Comparison of ENCODE assay signal across 18 mouse cellular contexts in genomic region chr19:9143639-9144125, GRCm38 (mm10). TPM values are rescaled to one million over a fixed set of nuclear protein-coding genes. Genes with fewer than 3 reads are reported as not detected.
A peak's percentile ranks its signal among the peaks of the same experiment; 100 is the strongest.
DNase-seq lines count a peak whose midpoint lies in the region; ATAC-seq lines count a peak whose summit lies in the region.
"Had no signal": no experiment of that assay in that cellular context is flagged by ENCODE, and none has a peak within 500 bp of the region (broad histone marks: within the 10 kb centered on the region; RNA-seq: fewer than 3 reads in every experiment).

No protein-coding gene starts in this region.

- no peak overlapping the region for H3K4me2 ChIP-seq in hindbrain, embryonic 11.5 days (replicated peaks; ENCODE audit: low read depth, low read length)
- no peak overlapping the region for H3K4me2 ChIP-seq in embryonic facial prominence, embryonic 13.5 days
- H3K4me2 ChIP-seq in hindbrain, embryonic 14.5 days (replicated peaks), result no peak overlapping the region
- H3K4me2 ChIP-seq in neural tube, embryonic 13.5 days, result no peak overlapping the region

- no peak overlapping the region for H3K27ac ChIP-seq in hindbrain, embryonic 11.5 days (ENCODE audit: low read depth, low read length)
- no peak overlapping the region for H3K27ac ChIP-seq in hindbrain, embryonic 10.5 days
- 0 out of 2 replicates have a peak overlapping the region, but pooled peaks have one; percentile 1 for H3K27ac ChIP-seq in embryonic facial prominence, embryonic 13.5 days
- peak overlapping the region; percentile 74 for H3K27ac ChIP-seq in hindbrain, embryonic 14.5 days
- peak overlapping the region; percentile 52 for H3K27ac ChIP-seq in neural tube, embryonic 13.5 days (replicated peaks)
- H3K27ac ChIP-seq: kidney, postnatal 0 days had no signal

- ATAC-seq in hindbrain, embryonic 11.5 days (ENCODE audit: low FRiP score), result peak; percentile 38; the same call in 1 of the 2 replicates
- no peak for ATAC-seq in embryonic facial prominence, embryonic 13.5 days (ENCODE audit: insufficient number of reproducible peaks, insufficient read depth, low FRiP score, low TSS enrichment, low read depth)
- peak; percentile 83; the same call in 1 of the 2 replicates for ATAC-seq in hindbrain, embryonic 14.5 days (ENCODE audit: low FRiP score)
- ATAC-seq in neural tube, embryonic 13.5 days (ENCODE audit: low read depth), result peak; percentile 75
- ATAC-seq: Patski had no signal

- H3K4me3 ChIP-seq in hindbrain, embryonic 11.5 days (ENCODE audit: low read depth, low read length), result no peak overlapping the region
- H3K4me3 ChIP-seq in hindbrain, embryonic 10.5 days, result no peak overlapping the region
- H3K4me3 ChIP-seq in embryonic facial prominence, embryonic 13.5 days, result no peak overlapping the region
- H3K4me3 ChIP-seq in hindbrain, embryonic 14.5 days (replicated peaks; ENCODE audit: low read length), result no peak overlapping the region
- no peak overlapping the region for H3K4me3 ChIP-seq in neural tube, embryonic 13.5 days

- H3K36me3 ChIP-seq in hindbrain, embryonic 11.5 days (ENCODE audit: control insufficient read depth, insufficient read depth, low read length), result no peaks in the 10 kb centered on the region
- no peaks in the 10 kb centered on the region for H3K36me3 ChIP-seq in hindbrain, embryonic 10.5 days
- no peaks in the 10 kb centered on the region for H3K36me3 ChIP-seq in embryonic facial prominence, embryonic 13.5 days
- H3K36me3 ChIP-seq in hindbrain, embryonic 14.5 days (replicated peaks; ENCODE audit: control insufficient read depth, insufficient read depth), result no peaks in the 10 kb centered on the region
- H3K36me3 ChIP-seq in neural tube, embryonic 13.5 days, result no peaks in the 10 kb centered on the region

- H3K4me1 ChIP-seq in hindbrain, embryonic 11.5 days (replicated peaks; ENCODE audit: control insufficient read depth, insufficient read depth, low read length), result no peaks in the 10 kb centered on the region
- H3K4me1 ChIP-seq in hindbrain, embryonic 10.5 days (replicated peaks), result peaks cover 5% of the 10 kb centered on the region; the same call in 1 of the 2 replicates
- no peaks in the 10 kb centered on the region for H3K4me1 ChIP-seq in embryonic facial prominence, embryonic 13.5 days
- no peaks in the 10 kb centered on the region for H3K4me1 ChIP-seq in hindbrain, embryonic 14.5 days (replicated peaks; ENCODE audit: control insufficient read depth, insufficient read depth, low read length)
- no peaks in the 10 kb centered on the region for H3K4me1 ChIP-seq in neural tube, embryonic 13.5 days (replicated peaks)

- no peaks in the 10 kb centered on the region for H3K9me3 ChIP-seq in hindbrain, embryonic 11.5 days (ENCODE audit: control insufficient read depth, low read length)
- no peaks in the 10 kb centered on the region for H3K9me3 ChIP-seq in hindbrain, embryonic 10.5 days
- no peaks in the 10 kb centered on the region for H3K9me3 ChIP-seq in embryonic facial prominence, embryonic 13.5 days
- no peaks in the 10 kb centered on the region for H3K9me3 ChIP-seq in hindbrain, embryonic 14.5 days (ENCODE audit: control insufficient read depth, low read length)
- no peaks in the 10 kb centered on the region for H3K9me3 ChIP-seq in neural tube, embryonic 13.5 days

- DNase-seq in hindbrain, embryonic 11.5 days (ENCODE audit: low spot score), result no peak
- no peak for DNase-seq in hindbrain, embryonic 10.5 days (ENCODE audit: low spot score)
- peak; percentile 41 for DNase-seq in hindbrain, embryonic 14.5 days (ENCODE audit: low spot score)
- DNase-seq in gastrocnemius, adult 18-20 months (ENCODE audit: low spot score), result no peak
- DNase-seq in urinary bladder, postnatal 4 days (ENCODE audit: low spot score in 2 of 2), result no peak
- no peak for DNase-seq in MN1 (ENCODE audit: low spot score)
- DNase-seq: adrenal gland, postnatal 10 days; heart, postnatal 14 days; right cerebral cortex, postnatal 4 days had no signal

- H3K9ac ChIP-seq in hindbrain, embryonic 11.5 days (ENCODE audit: low read depth, low read length), result no peak overlapping the region
- no peak overlapping the region for H3K9ac ChIP-seq in embryonic facial prominence, embryonic 13.5 days
- H3K9ac ChIP-seq in hindbrain, embryonic 14.5 days, result no peak overlapping the region
- no peak overlapping the region for H3K9ac ChIP-seq in neural tube, embryonic 13.5 days

- no peaks in the 10 kb centered on the region for H3K27me3 ChIP-seq in hindbrain, embryonic 11.5 days (ENCODE audit: control insufficient read depth, insufficient read depth, low read length)
- H3K27me3 ChIP-seq in hindbrain, embryonic 10.5 days (ENCODE audit: insufficient read depth, poor library complexity, severe bottlenecking), result no peaks in the 10 kb centered on the region
- no peaks in the 10 kb centered on the region for H3K27me3 ChIP-seq in embryonic facial prominence, embryonic 13.5 days
- H3K27me3 ChIP-seq in hindbrain, embryonic 14.5 days (ENCODE audit: control insufficient read depth, insufficient read depth, low read length), result no peaks in the 10 kb centered on the region
- no peaks in the 10 kb centered on the region for H3K27me3 ChIP-seq in neural tube, embryonic 13.5 days

RNA-seq across cellular contexts. Expression of gene Asrgl1, which starts 8.2 kb away (rescaled TPM):
- 14.9 and 15.6 TPM in 2 replicates for polyA plus RNA-seq in hindbrain, embryonic 11.5 days (2014; fragmentation: Nextera tagmentation; extraction: Ambion mirVana)
- 12.9 and 15.3 TPM in 2 replicates for polyA plus RNA-seq in hindbrain, embryonic 10.5 days (2016; fragmentation: Nextera tagmentation; extraction: Ambion mirVana)
- polyA plus RNA-seq in embryonic facial prominence, embryonic 13.5 days (2015; fragmentation: Nextera tagmentation; extraction: Ambion mirVana), result 15.9 and 17.4 TPM in 2 replicates
- polyA plus RNA-seq in hindbrain, embryonic 14.5 days (2014; fragmentation: Nextera tagmentation; extraction: Ambion mirVana), result 27.0 and 32.2 TPM in 2 replicates
- 18.5 and 21.8 TPM in 2 replicates for polyA plus RNA-seq in neural tube, embryonic 13.5 days (2015; fragmentation: Nextera tagmentation; extraction: Ambion mirVana)
- total RNA-seq in gastrocnemius, adult 18-20 months (2021), result 10 to 100 TPM; 44.3 to 47.3 TPM

RNA-seq across cellular contexts. Expression of gene Scgb1a1, which starts 55.9 kb away (rescaled TPM):
- not detected in 2 replicates for polyA plus RNA-seq in hindbrain, embryonic 11.5 days (2014; fragmentation: Nextera tagmentation; extraction: Ambion mirVana)
- polyA plus RNA-seq in hindbrain, embryonic 10.5 days (2016; fragmentation: Nextera tagmentation; extraction: Ambion mirVana), result not detected in 2 replicates
- not detected in 2 replicates for polyA plus RNA-seq in embryonic facial prominence, embryonic 13.5 days (2015; fragmentation: Nextera tagmentation; extraction: Ambion mirVana)
- not detected in 2 replicates for polyA plus RNA-seq in hindbrain, embryonic 14.5 days (2014; fragmentation: Nextera tagmentation; extraction: Ambion mirVana)
- not detected in 2 replicates for polyA plus RNA-seq in neural tube, embryonic 13.5 days (2015; fragmentation: Nextera tagmentation; extraction: Ambion mirVana)
- total RNA-seq in gastrocnemius, adult 18-20 months (2021), result not detected
- total RNA-seq: granulocyte monocyte progenitor cell, adult 5-6 weeks; left cerebral cortex, postnatal 10 days; megakaryocyte progenitor cell, adult 5-6 weeks; neutrophil, adult 5-6 weeks had no signal
- polyA plus RNA-seq: kidney, postnatal 0 days; liver, embryonic 16.5 days; Patski had no signal

Comparison
In these comparisons a context has a peak if more than half of its experiments do, and no peak if none do; other contexts are left out.
1. H3K27ac ChIP-seq: peak in embryonic facial prominence, embryonic 13.5 days (single experiment), hindbrain, embryonic 14.5 days (single experiment) and neural tube, embryonic 13.5 days (single experiment); none in hindbrain, embryonic 11.5 days (single experiment) and hindbrain, embryonic 10.5 days (single experiment).